ENCODE assay signal across 25 mouse cellular contexts in genomic region chr7:133060170-133060569, GRCm38 (mm10).
DNase-seq lines count a peak whose midpoint lies in the region; ATAC-seq and TF ChIP-seq lines count a peak whose summit lies in the region.
"Had no signal": no experiment of that assay in that cellular context is flagged by ENCODE, and none has a peak within 500 bp of the region (broad histone marks: within the 10 kb centered on the region; RNA-seq: fewer than 3 reads in every experiment).

No protein-coding gene starts in this region.

- TF ChIP-seq CTCF in E14TG2a.4 (conservative IDR thresholded peaks at IDR 0.05; ENCODE audit: low read length) = no peak

- peaks cover 16% of the 10 kb centered on the region for H3K36me3 ChIP-seq in heart, embryonic 12.5 days
- peaks cover 100% of the 10 kb centered on the region for H3K36me3 ChIP-seq in E14TG2a.4 (ENCODE audit: insufficient read depth, low read length)
- H3K36me3 ChIP-seq: liver, embryonic 15.5 days had no signal

- 88% methylated on average over 6 of the region's 6 CpGs for WGBS in heart, embryonic 12.5 days

- H3K27ac ChIP-seq in heart, embryonic 12.5 days (ENCODE audit: poor library complexity, severe bottlenecking) = peak overlapping the region; percentile 94
- H3K27ac ChIP-seq: embryonic facial prominence, embryonic 12.5 days; liver, embryonic 15.5 days; stomach, embryonic 15.5 days had no signal

- H3K4me3 ChIP-seq in heart, embryonic 12.5 days = no peak overlapping the region
- H3K4me3 ChIP-seq in E14TG2a.4 (replicated peaks; ENCODE audit: low read length) = peak overlapping the region; percentile 41; the same call in 1 of the 2 replicates
- H3K4me3 ChIP-seq: embryonic facial prominence, embryonic 12.5 days; heart, embryonic 15.5 days; hindbrain, embryonic 13.5 days; liver, embryonic 15.5 days; stomach, embryonic 15.5 days had no signal

- peak; percentile 47 to 51 for DNase-seq in cerebellum, adult 18-20 months
- DNase-seq in cerebellum, adult 8-10 months = no peak
- DNase-seq in cerebellum, postnatal 36 days = peak; percentile 29 to 43
- DNase-seq in cerebellum, adult 11-12 months = no peak
- no peak for DNase-seq in heart, adult 18-20 months
- DNase-seq: adrenal gland, adult 8-10 months; embryo, embryonic 11 days; heart, postnatal 36 days; kidney, adult 9 months; kidney, postnatal 10 days; liver; lung, embryonic 14.5 days; lung, postnatal 14 days; midbrain, embryonic 14.5 days; right cerebral cortex, postnatal 25 days; thymus, postnatal 14 days had no signal

- no peak overlapping the region for H3K9ac ChIP-seq in heart, embryonic 12.5 days
- H3K9ac ChIP-seq: embryonic facial prominence, embryonic 12.5 days; heart, embryonic 15.5 days; hindbrain, embryonic 13.5 days; liver, embryonic 15.5 days; lung, embryonic 14.5 days; stomach, embryonic 15.5 days had no signal

- no peaks in the 10 kb centered on the region for H3K27me3 ChIP-seq in heart, embryonic 12.5 days (replicated peaks)
- H3K27me3 ChIP-seq in E14TG2a.4 (ENCODE audit: insufficient read depth, low read length) = no peaks in the 10 kb centered on the region
- H3K27me3 ChIP-seq: embryonic facial prominence, embryonic 12.5 days; heart, embryonic 15.5 days; hindbrain, embryonic 13.5 days; liver, embryonic 15.5 days; stomach, embryonic 15.5 days had no signal

- ATAC-seq in heart, embryonic 12.5 days (ENCODE audit: insufficient number of reproducible peaks, low FRiP score) = no peak
- ATAC-seq: intestine, postnatal 0 days had no signal

- H3K4me1 ChIP-seq in heart, embryonic 12.5 days (replicated peaks) = peaks cover 65% of the 10 kb centered on the region
- H3K4me1 ChIP-seq in E14TG2a.4 (replicated peaks; ENCODE audit: low read depth, low read length) = peaks cover 100% of the 10 kb centered on the region
- H3K4me1 ChIP-seq: liver, embryonic 15.5 days had no signal

- H3K9me3 ChIP-seq in heart, embryonic 12.5 days (replicated peaks) = no peaks in the 10 kb centered on the region
- no peaks in the 10 kb centered on the region for H3K9me3 ChIP-seq in E14TG2a.4 (ENCODE audit: low read length)
- H3K9me3 ChIP-seq: embryonic facial prominence, embryonic 12.5 days; G1E; heart, embryonic 15.5 days; hindbrain, embryonic 13.5 days; liver, embryonic 15.5 days; stomach, embryonic 15.5 days had no signal

- no peak overlapping the region for H3K4me2 ChIP-seq in heart, embryonic 12.5 days
- H3K4me2 ChIP-seq: embryonic facial prominence, embryonic 12.5 days; heart, embryonic 15.5 days; hindbrain, embryonic 13.5 days; liver, embryonic 15.5 days; lung, embryonic 14.5 days; stomach, embryonic 15.5 days had no signal

Comparison
In these comparisons a context has a peak if more than half of its experiments do, and no peak if none do; other contexts are left out.
1. DNase-seq: peak in cerebellum, adult 18-20 months (2 of 2) and cerebellum, postnatal 36 days (2 of 2); none in cerebellum, adult 8-10 months (single experiment), cerebellum, adult 11-12 months (single experiment) and heart, adult 18-20 months (0 of 2).